In genomic region chr8:88545441-88545840, GRCm38 (mm10) we compare ENCODE assay signal across 17 mouse cellular contexts. TPM values are rescaled to one million over a fixed set of nuclear protein-coding genes. Genes with fewer than 3 reads are reported as not detected.
DNase-seq lines count a peak whose midpoint lies in the region; ATAC-seq and TF ChIP-seq lines count a peak whose summit lies in the region.
"Had no signal": no experiment of that assay in that cellular context is flagged by ENCODE, and none has a peak within 500 bp of the region (broad histone marks: within the 10 kb centered on the region; RNA-seq: fewer than 3 reads in every experiment).

No protein-coding gene starts in this region.

- no peak for DNase-seq in hindbrain, embryonic 10.5 days (ENCODE audit: low spot score)
- no peak for DNase-seq in neural tube, embryonic 10.5 days (ENCODE audit: extremely low spot score, low spot score)
- DNase-seq in limb, embryonic 11.5 days (ENCODE audit: low spot score): no peak
- DNase-seq in stomach, postnatal 0 days (ENCODE audit: low spot score): no peak
- DNase-seq in MN1 (ENCODE audit: low spot score): no peak
- no peak for DNase-seq in thymus, postnatal 4 days
- DNase-seq: adrenal gland, adult 8-10 months; cerebellum, adult 2 months; heart, adult 18-20 months; liver, embryonic 13.5 days; thymus, postnatal 14 days had no signal

- no peak overlapping the region for H3K9ac ChIP-seq in hindbrain, embryonic 12.5 days
- no peak overlapping the region for H3K9ac ChIP-seq in neural tube, embryonic 13.5 days
- H3K9ac ChIP-seq in limb, embryonic 11.5 days (ENCODE audit: low read length): no peak overlapping the region
- H3K9ac ChIP-seq in stomach, postnatal 0 days (ENCODE audit: low read length): no peak overlapping the region
- H3K9ac ChIP-seq: hindbrain, embryonic 14.5 days; liver, embryonic 13.5 days; midbrain, embryonic 13.5 days had no signal

- peaks cover 32% of the 10 kb centered on the region for H3K36me3 ChIP-seq in hindbrain, embryonic 12.5 days
- H3K36me3 ChIP-seq in hindbrain, embryonic 10.5 days: peaks cover 96% of the 10 kb centered on the region
- H3K36me3 ChIP-seq in neural tube, embryonic 13.5 days: peaks cover 25% of the 10 kb centered on the region
- H3K36me3 ChIP-seq in limb, embryonic 11.5 days (ENCODE audit: control insufficient read depth, insufficient read depth, low read length): 0 out of 2 replicates have a peak, but pooled peaks cover 2% of the 10 kb centered on the region
- no peaks in the 10 kb centered on the region for H3K36me3 ChIP-seq in stomach, postnatal 0 days (ENCODE audit: control insufficient read depth, insufficient read depth, low read length)
- H3K36me3 ChIP-seq: G1E; liver, embryonic 13.5 days had no signal

- 97% methylated on average over 7 of the region's 7 CpGs for WGBS in hindbrain, embryonic 12.5 days
- WGBS in hindbrain, embryonic 10.5 days: 96% methylated on average over 7 of the region's 7 CpGs
- WGBS in neural tube, embryonic 13.5 days: 97% methylated on average over 7 of the region's 7 CpGs
- whole genome bisulfite sequencing in limb, embryonic 11.5 days: 95% methylated on average over 7 of the region's 7 CpGs
- 97% methylated on average over 7 of the region's 7 CpGs for WGBS in stomach, postnatal 0 days

- no peak for TF ChIP-seq CTCF in stomach, postnatal 0 days (IDR thresholded peaks at IDR 0.05; ENCODE audit: low read depth)

- TF ChIP-seq EP300 in stomach, postnatal 0 days (optimal IDR thresholded peaks at IDR 0.05): no peak

- H3K4me1 ChIP-seq in hindbrain, embryonic 12.5 days: no peaks in the 10 kb centered on the region; the same call in 1 of the 2 replicates
- H3K4me1 ChIP-seq in hindbrain, embryonic 10.5 days (replicated peaks): peaks cover 13% of the 10 kb centered on the region
- peaks cover 8% of the 10 kb centered on the region for H3K4me1 ChIP-seq in neural tube, embryonic 13.5 days (replicated peaks)
- H3K4me1 ChIP-seq in limb, embryonic 11.5 days (ENCODE audit: control insufficient read depth, insufficient read depth, low read length): peaks cover 27% of the 10 kb centered on the region
- peaks cover 8% of the 10 kb centered on the region for H3K4me1 ChIP-seq in stomach, postnatal 0 days (replicated peaks; ENCODE audit: control insufficient read depth, insufficient read depth)
- H3K4me1 ChIP-seq: liver, embryonic 13.5 days; midbrain, embryonic 13.5 days had no signal

- H3K4me2 ChIP-seq in hindbrain, embryonic 12.5 days (replicated peaks): no peak overlapping the region
- no peak overlapping the region for H3K4me2 ChIP-seq in neural tube, embryonic 13.5 days
- H3K4me2 ChIP-seq in limb, embryonic 11.5 days (ENCODE audit: low read depth, severe bottlenecking): no peak overlapping the region
- no peak overlapping the region for H3K4me2 ChIP-seq in stomach, postnatal 0 days (replicated peaks; ENCODE audit: low read depth)
- H3K4me2 ChIP-seq: hindbrain, embryonic 14.5 days; liver, embryonic 13.5 days; midbrain, embryonic 13.5 days had no signal

- 0 out of 2 replicates have a peak overlapping the region, but pooled peaks have one; percentile 36 for H3K27ac ChIP-seq in hindbrain, embryonic 12.5 days
- H3K27ac ChIP-seq in hindbrain, embryonic 10.5 days: no peak overlapping the region
- H3K27ac ChIP-seq in neural tube, embryonic 13.5 days (replicated peaks): peak overlapping the region; percentile 42
- H3K27ac ChIP-seq in limb, embryonic 11.5 days (replicated peaks; ENCODE audit: low read depth, low read length): peak overlapping the region; percentile 76
- H3K27ac ChIP-seq in stomach, postnatal 0 days (replicated peaks): peak overlapping the region; percentile 88
- H3K27ac ChIP-seq: hindbrain, embryonic 14.5 days; liver, embryonic 13.5 days; midbrain, embryonic 13.5 days had no signal

- H3K9me3 ChIP-seq in hindbrain, embryonic 12.5 days (replicated peaks): 0 out of 2 replicates have a peak, but pooled peaks cover 4% of the 10 kb centered on the region
- peaks cover 11% of the 10 kb centered on the region; the same call in 1 of the 2 replicates for H3K9me3 ChIP-seq in hindbrain, embryonic 10.5 days
- no peaks in the 10 kb centered on the region for H3K9me3 ChIP-seq in neural tube, embryonic 13.5 days
- H3K9me3 ChIP-seq in limb, embryonic 11.5 days (ENCODE audit: control insufficient read depth, low read length): peaks cover 5% of the 10 kb centered on the region; the same call in 1 of the 2 replicates
- H3K9me3 ChIP-seq in stomach, postnatal 0 days (ENCODE audit: control insufficient read depth, low read length): no peaks in the 10 kb centered on the region
- H3K9me3 ChIP-seq: liver, embryonic 13.5 days had no signal

- no peak overlapping the region for H3K4me3 ChIP-seq in hindbrain, embryonic 12.5 days
- H3K4me3 ChIP-seq in hindbrain, embryonic 10.5 days: no peak overlapping the region
- H3K4me3 ChIP-seq in neural tube, embryonic 13.5 days: no peak overlapping the region
- H3K4me3 ChIP-seq in limb, embryonic 11.5 days (ENCODE audit: low read depth, low read length): no peak overlapping the region
- no peak overlapping the region for H3K4me3 ChIP-seq in stomach, postnatal 0 days (ENCODE audit: low read depth, low read length)
- H3K4me3 ChIP-seq: liver, embryonic 13.5 days; midbrain, embryonic 13.5 days had no signal

- H3K27me3 ChIP-seq in hindbrain, embryonic 12.5 days: no peaks in the 10 kb centered on the region
- no peaks in the 10 kb centered on the region for H3K27me3 ChIP-seq in hindbrain, embryonic 10.5 days (ENCODE audit: insufficient read depth, poor library complexity, severe bottlenecking)
- no peaks in the 10 kb centered on the region for H3K27me3 ChIP-seq in neural tube, embryonic 13.5 days
- H3K27me3 ChIP-seq in limb, embryonic 11.5 days (ENCODE audit: control insufficient read depth, insufficient read depth, low read length): no peaks in the 10 kb centered on the region
- H3K27me3 ChIP-seq in stomach, postnatal 0 days (ENCODE audit: control insufficient read depth, insufficient read depth, low read length): no peaks in the 10 kb centered on the region
- H3K27me3 ChIP-seq: liver, embryonic 13.5 days; midbrain, embryonic 13.5 days had no signal

- ATAC-seq in hindbrain, embryonic 12.5 days (ENCODE audit: low FRiP score): no peak
- no peak for ATAC-seq in neural tube, embryonic 13.5 days (ENCODE audit: low read depth)
- no peak for ATAC-seq in limb, embryonic 11.5 days (ENCODE audit: insufficient number of reproducible peaks, low FRiP score, low TSS enrichment, low read depth)
- ATAC-seq in stomach, postnatal 0 days (ENCODE audit: low FRiP score, low TSS enrichment): no peak
- ATAC-seq: forebrain, embryonic 14.5 days; midbrain, embryonic 13.5 days had no signal

RNA-seq across cellular contexts. Expression of gene Nkd1, which starts 24.3 kb away (rescaled TPM):
- polyA plus RNA-seq in hindbrain, embryonic 12.5 days (2016; fragmentation: Nextera tagmentation; extraction: Ambion mirVana): 106 and 111 TPM in 2 replicates
- polyA plus RNA-seq in hindbrain, embryonic 10.5 days (2016; fragmentation: Nextera tagmentation; extraction: Ambion mirVana): 124 and 125 TPM in 2 replicates
- 48.9 and 52.3 TPM in 2 replicates for polyA plus RNA-seq in neural tube, embryonic 13.5 days (2015; fragmentation: Nextera tagmentation; extraction: Ambion mirVana)
- polyA plus RNA-seq in limb, embryonic 11.5 days (2014; fragmentation: Nextera tagmentation; extraction: Ambion mirVana): 47.6 and 52.8 TPM in 2 replicates
- polyA plus RNA-seq in stomach, postnatal 0 days (2015; fragmentation: Nextera tagmentation; extraction: Ambion mirVana): 57.4 and 58.8 TPM in 2 replicates
- polyA plus RNA-seq: G1E had no signal
